Mouse (Mus musculus): ENCODE data around the gene Retreg3. TPM values are rescaled to one million over a fixed set of nuclear protein-coding genes. Genes with fewer than 3 reads are reported as not detected.
"Not testable (repeated sequence)": the region's sequence is repeated elsewhere in the genome, so short reads cannot be mapped to it uniquely, and the experiment has no call there.

Retreg3 gene
- polyA plus RNA-seq, 2 experiments = 11.3 to 53.6 TPM

GRCm38 (mm10) chr11:101161551-101161950 lies 41.9 kb upstream of the Retreg3 start:
- Histone ChIP-seq H3K36me3 (ENCODE audit: control insufficient read depth, insufficient read depth, low read length) (peaks cover 49% of the 10 kb centered on the region), H3K9ac (ENCODE audit: low read depth, low read length, severe bottlenecking) (no peak overlapping the region), H3K27me3 (ENCODE audit: control insufficient read depth, insufficient read depth, low read length) (peaks cover 47% of the 10 kb centered on the region), H3K4me2 (replicated peaks; ENCODE audit: low read depth, low read length, severe bottlenecking) (no peak overlapping the region), H3K4me3 (replicated peaks; ENCODE audit: low read length) (no peak overlapping the region), H3K9me3 (ENCODE audit: control insufficient read depth, low read length) (no peaks in the 10 kb centered on the region), H3K27ac (replicated peaks; ENCODE audit: low read depth, low read length) (no peak overlapping the region), H3K4me1 (ENCODE audit: control insufficient read depth, insufficient read depth, low read length) (peaks cover 14% of the 10 kb centered on the region)
- DNase-seq (ENCODE audit: low spot score) (no peak), ATAC-seq (ENCODE audit: low FRiP score, low read depth) (no peak)
- no peak for TF ChIP-seq POLR2A (IDR thresholded peaks at IDR 0.05; ENCODE audit: borderline replicate concordance, extremely low read depth, insufficient read depth, insufficient read length)
- WGBS = 83% methylated on average over 15 of the region's 15 CpGs

- DNase-seq (ENCODE audit: low spot score); H3K4me3 ChIP-seq (replicated peaks; ENCODE audit: low read length); H3K27ac ChIP-seq (replicated peaks; ENCODE audit: low read depth, low read length); ATAC-seq (ENCODE audit: low FRiP score, low read depth); H3K9me3 ChIP-seq (ENCODE audit: control insufficient read depth, low read length); H3K4me2 ChIP-seq (replicated peaks; ENCODE audit: low read depth, low read length, severe bottlenecking); H3K9ac ChIP-seq (ENCODE audit: low read depth, low read length, severe bottlenecking): not testable (repeated sequence)
- WGBS = 73% methylated on average over 7 of the region's 8 CpGs
- Histone ChIP-seq H3K36me3 (ENCODE audit: control insufficient read depth, insufficient read depth, low read length) (peaks cover 44% of the 10 kb centered on the region), H3K27me3 (ENCODE audit: control insufficient read depth, insufficient read depth, low read length) (peaks cover 42% of the 10 kb centered on the region), H3K4me1 (ENCODE audit: control insufficient read depth, insufficient read depth, low read length) (peaks cover 17% of the 10 kb centered on the region)
Measured at GRCm38 (mm10) chr11:101160981-101161505, 41.4 kb upstream of the Retreg3 start.

GRCm38 (mm10) chr11:101160151-101160550 lies 40.5 kb upstream of the Retreg3 start:
- 71% methylated on average over 6 of the region's 10 CpGs for whole genome bisulfite sequencing
- Histone ChIP-seq H3K36me3 (ENCODE audit: control insufficient read depth, insufficient read depth, low read length) (peaks cover 37% of the 10 kb centered on the region), H3K4me1 (ENCODE audit: control insufficient read depth, insufficient read depth, low read length) (peaks cover 21% of the 10 kb centered on the region), H3K27me3 (ENCODE audit: control insufficient read depth, insufficient read depth, low read length) (peaks cover 33% of the 10 kb centered on the region)
- not testable (repeated sequence) for H3K4me3 ChIP-seq (replicated peaks; ENCODE audit: low read length); H3K27ac ChIP-seq (replicated peaks; ENCODE audit: low read depth, low read length); ATAC-seq (ENCODE audit: low FRiP score, low read depth); H3K9ac ChIP-seq (ENCODE audit: low read depth, low read length, severe bottlenecking); H3K9me3 ChIP-seq (ENCODE audit: control insufficient read depth, low read length); H3K4me2 ChIP-seq (replicated peaks; ENCODE audit: low read depth, low read length, severe bottlenecking); DNase-seq (ENCODE audit: low spot score)

GRCm38 (mm10) chr11:101155728-101156371 lies 36.2 kb upstream of the Retreg3 start, which contains the start of gene Tubg2:
TSS of gene Tubg2 (plus strand) at chr11:101155907.
- Histone ChIP-seq H3K27me3 (ENCODE audit: control insufficient read depth, insufficient read depth, low read length) (no peaks in the 10 kb centered on the region), H3K36me3 (ENCODE audit: control insufficient read depth, insufficient read depth, low read length) (no peaks in the 10 kb centered on the region), H3K4me2 (replicated peaks; ENCODE audit: low read depth, low read length, severe bottlenecking) (peak within 1 kb of the TSS; percentile 72), H3K9me3 (ENCODE audit: control insufficient read depth, low read length) (no peaks in the 10 kb centered on the region), H3K27ac (replicated peaks; ENCODE audit: low read depth, low read length) (0 out of 2 replicates have a peak within 1 kb of the TSS, but pooled peaks have one; percentile 48), H3K4me1 (ENCODE audit: control insufficient read depth, insufficient read depth, low read length) (peaks cover 8% of the 10 kb centered on the region; the same call in 1 of the 2 replicates), H3K4me3 (replicated peaks; ENCODE audit: low read length) (peak within 1 kb of the TSS; percentile 41), H3K9ac (ENCODE audit: low read depth, low read length, severe bottlenecking) (peak within 1 kb of the TSS; percentile 65)
- 2% methylated on average over 35 of the region's 36 CpGs for WGBS
- 0 out of 2 replicates have a peak, but pooled peaks have one; percentile 18 for TF ChIP-seq POLR2A (IDR thresholded peaks at IDR 0.05; ENCODE audit: borderline replicate concordance, extremely low read depth, insufficient read depth, insufficient read length)
- peak; percentile 76 for DNase-seq (ENCODE audit: low spot score)
- peak; percentile 81 for ATAC-seq (ENCODE audit: low FRiP score, low read depth)

GRCm38 (mm10) chr11:101155151-101155550 lies 35.5 kb upstream of the Retreg3 start:
- 72% methylated on average over 6 of the region's 6 CpGs for WGBS
- DNase-seq (ENCODE audit: low spot score) (no peak), ATAC-seq (ENCODE audit: low FRiP score, low read depth) (no peak)
- H3K36me3 ChIP-seq (ENCODE audit: control insufficient read depth, insufficient read depth, low read length) = no peaks in the 10 kb centered on the region
- no peak overlapping the region for H3K9ac ChIP-seq (ENCODE audit: low read depth, low read length, severe bottlenecking)
- no peaks in the 10 kb centered on the region for H3K27me3 ChIP-seq (ENCODE audit: control insufficient read depth, insufficient read depth, low read length)
- H3K4me2 ChIP-seq (replicated peaks; ENCODE audit: low read depth, low read length, severe bottlenecking) = peak overlapping the region; percentile 72
- H3K9me3 ChIP-seq (ENCODE audit: control insufficient read depth, low read length) = no peaks in the 10 kb centered on the region
- peaks cover 8% of the 10 kb centered on the region; the same call in 1 of the 2 replicates for H3K4me1 ChIP-seq (ENCODE audit: control insufficient read depth, insufficient read depth, low read length)
- TF ChIP-seq POLR2A (IDR thresholded peaks at IDR 0.05; ENCODE audit: borderline replicate concordance, extremely low read depth, insufficient read depth, insufficient read length) = no peak
- H3K4me3 ChIP-seq (replicated peaks; ENCODE audit: low read length) = no peak overlapping the region
- no peak overlapping the region for H3K27ac ChIP-seq (replicated peaks; ENCODE audit: low read depth, low read length)

Data from limb, embryonic 14.5 days (tissue).